In the genomic region with DNA sequence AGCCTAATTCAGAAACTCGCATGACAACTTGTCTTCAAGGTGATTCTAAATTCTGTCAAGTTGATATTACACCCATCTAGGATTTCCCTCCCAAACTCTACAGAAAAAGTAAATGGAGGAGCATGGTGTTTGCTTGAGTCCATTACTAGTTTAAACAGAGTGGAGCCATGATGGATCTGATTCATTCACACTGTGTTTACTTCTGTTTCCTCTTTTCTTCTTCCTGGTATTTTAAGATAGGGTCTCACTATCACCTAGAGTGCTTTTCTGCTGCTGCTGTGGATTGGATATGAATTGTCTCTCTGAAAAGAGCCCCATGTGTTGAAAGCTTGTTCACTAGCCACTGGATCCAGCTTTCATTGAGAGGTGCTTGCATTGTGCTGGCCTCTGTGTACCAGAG, we compare ENCODE assay signal across 30 mouse cellular contexts. TPM values are rescaled to one million over a fixed set of nuclear protein-coding genes. Genes with fewer than 3 reads are reported as not detected.
A peak's percentile ranks its signal among the peaks of the same experiment; 100 is the strongest.
DNase-seq lines count a peak whose midpoint lies in the region; ATAC-seq and TF ChIP-seq lines count a peak whose summit lies in the region.
"Had no signal": no experiment of that assay in that cellular context is flagged by ENCODE, and none has a peak within 500 bp of the region (broad histone marks: within the 10 kb centered on the region; RNA-seq: fewer than 3 reads in every experiment).

No protein-coding gene starts in this region.

- TF ChIP-seq CTCF in MEL (IDR thresholded peaks at IDR 0.05 in 2 of 3, conservative IDR thresholded peaks at IDR 0.05 in 1 of 3; ENCODE audit: control insufficient read depth in 1 of 3, insufficient read depth in 1 of 3, low read depth in 2 of 3, low read length in 3 of 3, poor library complexity in 1 of 3, severe bottlenecking in 1 of 3): no peak
- no peak for TF ChIP-seq CTCF in stomach, postnatal 0 days (IDR thresholded peaks at IDR 0.05; ENCODE audit: low read depth)

- 0 out of 2 replicates have a peak overlapping the region, but pooled peaks have one; percentile 47 for H3K27ac ChIP-seq in heart, embryonic 12.5 days (ENCODE audit: poor library complexity, severe bottlenecking)
- H3K27ac ChIP-seq in MEL (ENCODE audit: control insufficient read depth, low read depth, low read length): peak overlapping the region; percentile 76
- 0 out of 2 replicates have a peak overlapping the region, but pooled peaks have one; percentile 45 for H3K27ac ChIP-seq in stomach, postnatal 0 days (replicated peaks)
- H3K27ac ChIP-seq: embryonic facial prominence, embryonic 10.5 days; embryonic facial prominence, embryonic 13.5 days; forebrain, embryonic 12.5 days; forebrain, embryonic 15.5 days; heart, embryonic 10.5 days; hindbrain, embryonic 12.5 days; intestine, embryonic 15.5 days had no signal

- no peaks in the 10 kb centered on the region for H3K27me3 ChIP-seq in heart, embryonic 12.5 days (replicated peaks)
- no peaks in the 10 kb centered on the region for H3K27me3 ChIP-seq in MEL (ENCODE audit: control insufficient read depth in 1 of 2, insufficient read depth in 2 of 2, low read length in 2 of 2)
- no peaks in the 10 kb centered on the region for H3K27me3 ChIP-seq in stomach, postnatal 0 days (ENCODE audit: control insufficient read depth, insufficient read depth, low read length)
- H3K27me3 ChIP-seq: CH12.LX; embryonic facial prominence, embryonic 13.5 days; forebrain, embryonic 12.5 days; forebrain, embryonic 15.5 days; hindbrain, embryonic 12.5 days; intestine, embryonic 15.5 days had no signal

- peak; percentile 84 to 90 for TF ChIP-seq EP300 in MEL (IDR thresholded peaks at IDR 0.05; ENCODE audit: low read depth in 1 of 2, low read length in 2 of 2)
- TF ChIP-seq EP300 in stomach, postnatal 0 days (optimal IDR thresholded peaks at IDR 0.05): no peak

- no peak for ATAC-seq in heart, embryonic 12.5 days (ENCODE audit: insufficient number of reproducible peaks, low FRiP score)
- 0 out of 2 replicates have a peak, but pooled peaks have one; percentile 36 for ATAC-seq in common myeloid progenitor, adult 5-6 weeks (replicated peaks; ENCODE audit: low read depth, poor library complexity, severe bottlenecking)
- ATAC-seq in stomach, postnatal 0 days (ENCODE audit: low FRiP score, low TSS enrichment): no peak
- ATAC-seq: activated CD4-positive, CD25-positive, alpha-beta regulatory T cell, adult 4 months; forebrain, embryonic 15.5 days; hindbrain, embryonic 16.5 days; intestine, embryonic 15.5 days had no signal

- no peak for TF ChIP-seq POLR2A in MEL (IDR thresholded peaks at IDR 0.05; ENCODE audit: control insufficient read depth in 1 of 2, insufficient read depth in 1 of 2, low read depth in 1 of 2, low read length in 2 of 2, poor library complexity in 1 of 2)

- peaks cover 7% of the 10 kb centered on the region; the same call in 1 of the 2 replicates for H3K79me2 ChIP-seq in MEL (ENCODE audit: control insufficient read depth, insufficient read depth, low read length, poor library complexity)

- TF ChIP-seq RAD21 in MEL (IDR thresholded peaks at IDR 0.05; ENCODE audit: low read depth, low read length): no peak

- H3K36me3 ChIP-seq in heart, embryonic 12.5 days: 0 out of 2 replicates have a peak, but pooled peaks cover 3% of the 10 kb centered on the region
- H3K36me3 ChIP-seq in MEL (ENCODE audit: control insufficient read depth in 1 of 2, insufficient read depth in 2 of 2, low read length in 2 of 2): peaks cover 0 to 60% of the 10 kb centered on the region in 2 experiments; a peak in 2 of 4 replicates
- no peaks in the 10 kb centered on the region for H3K36me3 ChIP-seq in stomach, postnatal 0 days (ENCODE audit: control insufficient read depth, insufficient read depth, low read length)
- H3K36me3 ChIP-seq: embryonic facial prominence, embryonic 10.5 days; embryonic facial prominence, embryonic 13.5 days; forebrain, embryonic 12.5 days; forebrain, embryonic 15.5 days; heart, embryonic 10.5 days; hindbrain, embryonic 12.5 days; intestine, embryonic 15.5 days had no signal

- no peak overlapping the region for H3K4me3 ChIP-seq in heart, embryonic 12.5 days
- no peak overlapping the region for H3K4me3 ChIP-seq in MEL (ENCODE audit: control insufficient read depth in 1 of 2, insufficient read depth in 1 of 2, low read depth in 2 of 2, low read length in 2 of 2)
- no peak overlapping the region for H3K4me3 ChIP-seq in stomach, postnatal 0 days (ENCODE audit: low read depth, low read length)
- H3K4me3 ChIP-seq: embryonic facial prominence, embryonic 10.5 days; embryonic facial prominence, embryonic 13.5 days; erythroblast, embryonic 14.5 days; forebrain, embryonic 12.5 days; forebrain, embryonic 15.5 days; heart, adult 2 months; heart, embryonic 10.5 days; hindbrain, embryonic 12.5 days; intestine, embryonic 15.5 days had no signal

- H3K9me3 ChIP-seq in heart, embryonic 12.5 days (replicated peaks): no peaks in the 10 kb centered on the region
- no peaks in the 10 kb centered on the region for H3K9me3 ChIP-seq in MEL (replicated peaks; ENCODE audit: insufficient read depth, low read length)
- no peaks in the 10 kb centered on the region for H3K9me3 ChIP-seq in stomach, postnatal 0 days (ENCODE audit: control insufficient read depth, low read length)
- H3K9me3 ChIP-seq: embryonic facial prominence, embryonic 10.5 days; embryonic facial prominence, embryonic 13.5 days; forebrain, embryonic 12.5 days; forebrain, embryonic 15.5 days; G1E; heart, embryonic 10.5 days; hindbrain, embryonic 12.5 days; intestine, embryonic 15.5 days had no signal

- no peak overlapping the region for H3K4me2 ChIP-seq in heart, embryonic 12.5 days
- no peak overlapping the region for H3K4me2 ChIP-seq in stomach, postnatal 0 days (replicated peaks; ENCODE audit: low read depth)
- H3K4me2 ChIP-seq: embryonic facial prominence, embryonic 13.5 days; forebrain, embryonic 12.5 days; forebrain, embryonic 15.5 days; hindbrain, embryonic 12.5 days; intestine, embryonic 15.5 days had no signal

- no peak for DNase-seq in heart, adult 11 months
- peak; percentile 78 for DNase-seq in MEL (ENCODE audit: low read depth, low spot score)
- no peak for DNase-seq in stomach, postnatal 0 days (ENCODE audit: low spot score)
- no peak for DNase-seq in adrenal gland, postnatal 36 days
- no peak for DNase-seq in spleen, adult 12 weeks (ENCODE audit: low spot score)
- DNase-seq: adrenal gland, adult 8-10 months; adrenal gland, postnatal 25 days; B cell, adult 2 months; cerebellum, adult 18-20 months; cerebellum, adult 9-11 months; cerebellum, postnatal 25 days; embryo, embryonic 11 days; gastrocnemius, postnatal 14 days; heart, adult 2 months; kidney, adult 11 months had no signal

- H3K9ac ChIP-seq in heart, embryonic 12.5 days: no peak overlapping the region
- H3K9ac ChIP-seq in MEL (ENCODE audit: control insufficient read depth, low read depth, low read length, poor library complexity, severe bottlenecking): peak overlapping the region; percentile 21; the same call in 1 of the 2 replicates
- H3K9ac ChIP-seq in stomach, postnatal 0 days (ENCODE audit: low read length): no peak overlapping the region
- H3K9ac ChIP-seq: embryonic facial prominence, embryonic 13.5 days; forebrain, embryonic 12.5 days; forebrain, embryonic 15.5 days; hindbrain, embryonic 12.5 days; intestine, embryonic 15.5 days had no signal

- WGBS in heart, embryonic 12.5 days: 79% methylated on average over 1 of the region's 1 CpGs
- 79% methylated on average over 1 of the region's 1 CpGs for WGBS in stomach, postnatal 0 days

- peaks cover 58% of the 10 kb centered on the region for H3K4me1 ChIP-seq in heart, embryonic 12.5 days (replicated peaks)
- H3K4me1 ChIP-seq in MEL (ENCODE audit: control insufficient read depth in 1 of 2, insufficient read depth in 2 of 2, low read length in 2 of 2): peaks cover 29 to 40% of the 10 kb centered on the region in 2 experiments
- H3K4me1 ChIP-seq in stomach, postnatal 0 days (replicated peaks; ENCODE audit: control insufficient read depth, insufficient read depth): 0 out of 2 replicates have a peak, but pooled peaks cover 3% of the 10 kb centered on the region
- H3K4me1 ChIP-seq: forebrain, embryonic 12.5 days; forebrain, embryonic 15.5 days; hindbrain, embryonic 12.5 days; intestine, embryonic 15.5 days had no signal

TF ChIP-seq in MEL, 35 proteins besides CTCF, POLR2A, EP300 and RAD21 (continues in another document):
- TF ChIP-seq JUND (IDR thresholded peaks at IDR 0.05; ENCODE audit: low read depth, low read length) (0 out of 2 replicates have a peak, but pooled peaks have one; percentile 20), MAX (IDR thresholded peaks at IDR 0.05; ENCODE audit: low read length) (peak; percentile 59; the same call in 1 of the 2 replicates), RCOR1 (IDR thresholded peaks at IDR 0.05; ENCODE audit: low read depth, low read length) (peak; percentile 77), USF2 (IDR thresholded peaks at IDR 0.05; ENCODE audit: borderline replicate concordance in 1 of 2, insufficient read depth in 1 of 2, low read depth in 1 of 2, low read length in 2 of 2) (no peak), MYC (IDR thresholded peaks at IDR 0.05; ENCODE audit: low read depth, low read length) (peak; percentile 80), ZC3H11A (IDR thresholded peaks at IDR 0.05; ENCODE audit: low read depth, low read length) (no peak), SIN3A (IDR thresholded peaks at IDR 0.05; ENCODE audit: low read length) (peak; percentile 74), UBTF (IDR thresholded peaks at IDR 0.05; ENCODE audit: borderline replicate concordance, insufficient read depth, low read depth, low read length) (no peak), TCF12 (IDR thresholded peaks at IDR 0.05; ENCODE audit: low read depth, low read length) (peak; percentile 86), POLR2AphosphoS2 (IDR thresholded peaks at IDR 0.05; ENCODE audit: low read length) (no peak), MXI1 (IDR thresholded peaks at IDR 0.05; ENCODE audit: low read depth, low read length) (peak; percentile 61; the same call in 1 of the 2 replicates)

RNA-seq across cellular contexts. Expression of a gene that starts 20.4 kb away (rescaled TPM):
- 50.6 and 52.7 TPM in 2 replicates for polyA plus RNA-seq in heart, embryonic 12.5 days (2016; fragmentation: Nextera tagmentation; extraction: Ambion mirVana)
- 5.1 and 6.2 TPM in 2 replicates for total RNA-seq in MEL (2012; rRNA removed)
- polyA plus RNA-seq in MEL (2012; ENCODE audit: insufficient read depth in 1 of 2, insufficient read length in 2 of 2, low read depth in 1 of 2, low replicate concordance in 2 of 2, missing spikeins in 1 of 2): 1 to 10 TPM in 1 of 2 experiments, not detected in 1; 9.2 TPM
- 1.3 and 2.9 TPM in 2 replicates for total RNA-seq in common myeloid progenitor, adult 5-6 weeks (2017)
- polyA plus RNA-seq in stomach, postnatal 0 days (2015; fragmentation: Nextera tagmentation; extraction: Ambion mirVana): 16.9 and 17.3 TPM in 2 replicates
- 10 to 100 TPM; 17.7 to 22.4 TPM for total RNA-seq in adrenal gland, postnatal 36 days (2021)

RNA-seq across cellular contexts. Expression of a gene that starts 50.7 kb away (rescaled TPM):
- polyA plus RNA-seq in heart, embryonic 12.5 days (2016; fragmentation: Nextera tagmentation; extraction: Ambion mirVana): 3.1 and 3.5 TPM in 2 replicates
- 16.8 and 20.2 TPM in 2 replicates for total RNA-seq in MEL (2012; rRNA removed)
- 10 to 100 TPM in 1 of 2 experiments, not detected in 1; 20.6 TPM for polyA plus RNA-seq in MEL (2012; ENCODE audit: insufficient read depth in 1 of 2, insufficient read length in 2 of 2, low read depth in 1 of 2, low replicate concordance in 2 of 2, missing spikeins in 1 of 2)
- not detected in 2 replicates for total RNA-seq in common myeloid progenitor, adult 5-6 weeks (2017)
- polyA plus RNA-seq in stomach, postnatal 0 days (2015; fragmentation: Nextera tagmentation; extraction: Ambion mirVana): 3.8 and 4.7 TPM in 2 replicates
- total RNA-seq in adrenal gland, postnatal 36 days (2021): 1 to 10 TPM; 1.7 to 2.7 TPM
- total RNA-seq: CH12.LX; G1E; hematopoietic stem cell, adult 5-6 weeks had no signal
- polyA plus RNA-seq: erythroblast, embryonic 14.5 days; G1E had no signal
